8 mouse cellular contexts compared by ENCODE assay signal in the genomic region with DNA sequence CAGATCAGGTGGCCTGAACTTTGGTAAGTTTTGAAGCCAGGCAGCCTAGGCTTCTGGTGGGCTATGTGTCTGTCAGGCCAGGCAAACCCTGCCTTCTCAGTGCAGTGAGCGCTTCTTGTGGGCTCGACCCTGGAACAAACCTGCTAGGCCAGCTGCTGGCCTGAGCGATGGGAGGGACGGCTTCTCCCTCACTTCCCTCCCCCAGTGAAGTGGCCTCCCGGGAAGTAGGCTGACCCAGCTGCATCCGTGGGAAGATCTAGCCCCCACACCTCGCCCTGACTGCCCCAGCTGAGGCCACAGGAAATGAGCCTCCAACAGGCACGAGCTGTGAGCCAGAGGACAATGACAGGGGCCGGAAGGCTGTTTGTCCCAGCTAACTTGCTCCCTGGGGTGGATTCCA. TPM values are rescaled to one million over a fixed set of nuclear protein-coding genes. Genes with fewer than 3 reads are reported as not detected.
DNase-seq lines count a peak whose midpoint lies in the region; ATAC-seq lines count a peak whose summit lies in the region.

No protein-coding gene starts in this region.

- no peak overlapping the region for H3K4me3 ChIP-seq in midbrain, embryonic 11.5 days (ENCODE audit: low read depth, low read length)
- no peak overlapping the region for H3K4me3 ChIP-seq in midbrain, embryonic 15.5 days
- H3K4me3 ChIP-seq in heart, embryonic 16.5 days (ENCODE audit: low read length) = no peak overlapping the region
- peak overlapping the region; percentile 83 for H3K4me3 ChIP-seq in megakaryocyte, embryonic 14.5 days (replicated peaks)

- peak; percentile 85 for DNase-seq in midbrain, embryonic 11.5 days (ENCODE audit: low spot score, missing footprints)
- DNase-seq in embryo, embryonic 9.5 days (ENCODE audit: extremely low spot score) = peak; percentile 69
- DNase-seq in kidney, postnatal 36 days = peak; percentile 80 to 91
- DNase-seq in urinary bladder, postnatal 4 days (ENCODE audit: low spot score in 2 of 2) = peak; percentile 65 to 73
- no peak for DNase-seq in thymus, postnatal 25 days

- no peak overlapping the region; the same call in 1 of the 2 replicates for H3K9ac ChIP-seq in midbrain, embryonic 11.5 days (ENCODE audit: low read length)
- H3K9ac ChIP-seq in midbrain, embryonic 15.5 days = no peak overlapping the region
- peak overlapping the region; percentile 35; the same call in 1 of the 2 replicates for H3K9ac ChIP-seq in heart, embryonic 16.5 days (ENCODE audit: low read length)

- 17% methylated on average over 9 of the region's 9 CpGs for WGBS in midbrain, embryonic 11.5 days
- WGBS in midbrain, embryonic 15.5 days = 26% methylated on average over 9 of the region's 9 CpGs
- WGBS in heart, embryonic 16.5 days = 14% methylated on average over 9 of the region's 9 CpGs

- H3K36me3 ChIP-seq in midbrain, embryonic 11.5 days (ENCODE audit: control insufficient read depth, insufficient read depth, low read length) = no peaks in the 10 kb centered on the region
- H3K36me3 ChIP-seq in midbrain, embryonic 15.5 days (replicated peaks) = no peaks in the 10 kb centered on the region
- H3K36me3 ChIP-seq in heart, embryonic 16.5 days (ENCODE audit: control insufficient read depth, insufficient read depth) = no peaks in the 10 kb centered on the region
- peaks cover 6% of the 10 kb centered on the region for H3K36me3 ChIP-seq in megakaryocyte, embryonic 14.5 days (replicated peaks; ENCODE audit: low read length)

- no peaks in the 10 kb centered on the region for H3K9me3 ChIP-seq in midbrain, embryonic 11.5 days (ENCODE audit: control insufficient read depth, low read length)
- no peaks in the 10 kb centered on the region for H3K9me3 ChIP-seq in midbrain, embryonic 15.5 days
- peaks cover 3% of the 10 kb centered on the region; the same call in 1 of the 2 replicates for H3K9me3 ChIP-seq in heart, embryonic 16.5 days (replicated peaks; ENCODE audit: control insufficient read depth, low read length)
- 0 out of 2 replicates have a peak, but pooled peaks cover 6% of the 10 kb centered on the region for H3K9me3 ChIP-seq in megakaryocyte, embryonic 14.5 days

- peaks cover 2% of the 10 kb centered on the region; the same call in 1 of the 2 replicates for H3K4me1 ChIP-seq in midbrain, embryonic 11.5 days (ENCODE audit: control insufficient read depth, insufficient read depth, low read length)
- H3K4me1 ChIP-seq in midbrain, embryonic 15.5 days = no peaks in the 10 kb centered on the region
- peaks cover 24% of the 10 kb centered on the region for H3K4me1 ChIP-seq in heart, embryonic 16.5 days (ENCODE audit: control insufficient read depth, insufficient read depth, low read length)
- peaks cover 87% of the 10 kb centered on the region for H3K4me1 ChIP-seq in megakaryocyte, embryonic 14.5 days

- H3K4me2 ChIP-seq in midbrain, embryonic 11.5 days = no peak overlapping the region
- no peak overlapping the region for H3K4me2 ChIP-seq in midbrain, embryonic 15.5 days
- no peak overlapping the region for H3K4me2 ChIP-seq in heart, embryonic 16.5 days (ENCODE audit: low read depth, low read length)

- H3K27ac ChIP-seq in midbrain, embryonic 11.5 days (ENCODE audit: low read depth, low read length) = no peak overlapping the region
- no peak overlapping the region for H3K27ac ChIP-seq in midbrain, embryonic 15.5 days
- H3K27ac ChIP-seq in heart, embryonic 16.5 days (ENCODE audit: low read length) = peak overlapping the region; percentile 86

- no peaks in the 10 kb centered on the region for H3K27me3 ChIP-seq in midbrain, embryonic 11.5 days (ENCODE audit: control insufficient read depth, insufficient read depth, low read length)
- H3K27me3 ChIP-seq in midbrain, embryonic 15.5 days (replicated peaks) = no peaks in the 10 kb centered on the region
- H3K27me3 ChIP-seq in heart, embryonic 16.5 days (ENCODE audit: control insufficient read depth, insufficient read depth, low read length) = no peaks in the 10 kb centered on the region
- H3K27me3 ChIP-seq in megakaryocyte, embryonic 14.5 days (replicated peaks) = no peaks in the 10 kb centered on the region

- ATAC-seq in midbrain, embryonic 11.5 days (ENCODE audit: low FRiP score) = no peak
- ATAC-seq in midbrain, embryonic 15.5 days (replicated peaks) = no peak
- peak; percentile 91 for ATAC-seq in heart, embryonic 16.5 days (replicated peaks; ENCODE audit: extremely low read depth, insufficient read depth, low FRiP score)

RNA-seq across cellular contexts. Expression of gene Smtn, which starts 32.7 kb away (rescaled TPM):
- 26.6 and 27.1 TPM in 2 replicates for polyA plus RNA-seq in midbrain, embryonic 11.5 days (2014; fragmentation: Nextera tagmentation; extraction: Ambion mirVana)
- polyA plus RNA-seq in midbrain, embryonic 15.5 days (2015; fragmentation: Nextera tagmentation; extraction: Ambion mirVana) = 16.0 and 17.9 TPM in 2 replicates
- polyA plus RNA-seq in heart, embryonic 16.5 days (2015; fragmentation: Nextera tagmentation; extraction: Ambion mirVana) = 93.9 and 104 TPM in 2 replicates
- 117 and 173 TPM in 2 replicates for polyA plus RNA-seq in megakaryocyte, embryonic 14.5 days (2012; ENCODE audit: insufficient read depth, low replicate concordance)

RNA-seq across cellular contexts. Expression of gene Selenom, which starts 58.6 kb away (rescaled TPM):
- polyA plus RNA-seq in midbrain, embryonic 11.5 days (2014; fragmentation: Nextera tagmentation; extraction: Ambion mirVana) = 55.9 and 58.9 TPM in 2 replicates
- polyA plus RNA-seq in midbrain, embryonic 15.5 days (2015; fragmentation: Nextera tagmentation; extraction: Ambion mirVana) = 72.7 and 75.6 TPM in 2 replicates
- 119 and 126 TPM in 2 replicates for polyA plus RNA-seq in heart, embryonic 16.5 days (2015; fragmentation: Nextera tagmentation; extraction: Ambion mirVana)
- 262 and 336 TPM in 2 replicates for polyA plus RNA-seq in megakaryocyte, embryonic 14.5 days (2012; ENCODE audit: insufficient read depth, low replicate concordance)
